Mouse (Mus musculus): ENCODE measurements around the gene Hdgfl3. TPM values are rescaled to one million over a fixed set of nuclear protein-coding genes. Genes with fewer than 3 reads are reported as not detected.

Gene Hdgfl3
- 10 to 100 TPM; 12.3 to 14.3 TPM for total RNA-seq (2021)

GRCm38 (mm10) chr7:81934267-81934745 lies at the start of gene Hdgfl3:
Hdgfl3 (minus strand) TSS chr7:81934473.
- intact Hi-C loops (cut with DNase I): loop anchor here (2.0 to 5.0 kb wide), 2 partner anchors 67 to 106 kb away; partner anchors contain the start of gene Btbd1
- peak; percentile 88 to 89 for DNase-seq

GRCm38 (mm10) chr7:81983651-81984050 lies 49.4 kb upstream of the Hdgfl3 start:
- intact Hi-C loops (cut with DNase I): no loop called here
- DNase-seq: no peak

GRCm38 (mm10) chr7:81978304-81978703 lies 44.0 kb upstream of the Hdgfl3 start:
- intact Hi-C loops (cut with DNase I): no loop called here
- no peak for DNase-seq

- no peak for DNase-seq
- intact Hi-C loops (cut with DNase I): no loop called here
These were observed 40.3 kb upstream of the Hdgfl3 start for GRCm38 (mm10) chr7:81974616-81975015.

- intact Hi-C loops (cut with DNase I): no loop called here
- no peak for DNase-seq
These were observed 39.7 kb upstream of the Hdgfl3 start for GRCm38 (mm10) chr7:81973939-81974338.

- intact Hi-C loops (cut with DNase I): no loop called here
These were observed 39.1 kb upstream of the Hdgfl3 start for GRCm38 (mm10) chr7:81973339-81973738.

GRCm38 (mm10) chr7:81968975-81969374 lies 34.7 kb upstream of the Hdgfl3 start:
- intact Hi-C loops (cut with DNase I): no loop called here
- DNase-seq: no peak

More at GRCm38 (mm10) chr7:81973339-81973738, 39.1 kb upstream of the Hdgfl3 start:
- DNase-seq: no peak

GRCm38 (mm10) chr7:81968451-81968850 lies 34.2 kb upstream of the Hdgfl3 start:
- intact Hi-C loops (cut with DNase I): no loop called here
- DNase-seq: no peak

- intact Hi-C loops (cut with DNase I): no loop called here
- DNase-seq: no peak
These were observed 31.9 kb upstream of the Hdgfl3 start for GRCm38 (mm10) chr7:81966195-81966594.

GRCm38 (mm10) chr7:81959704-81960103 lies 25.4 kb upstream of the Hdgfl3 start:
- peak; percentile 45 to 59 for DNase-seq
- intact Hi-C loops (cut with DNase I): loop anchor here (1.0 to 5.0 kb wide), 3 partner anchors 160 to 315 kb away; partner anchors contain the start of gene 3110040N11Rik

- intact Hi-C loops (cut with DNase I): loop anchor here (1.0 kb wide), 1 partner anchor 86 kb away; no protein-coding TSS in a partner anchor
These were observed 20.1 kb upstream of the Hdgfl3 start for GRCm38 (mm10) chr7:81954208-81954846.

GRCm38 (mm10) chr7:81950499-81950898 lies 16.2 kb upstream of the Hdgfl3 start:
- intact Hi-C loops (cut with DNase I): no loop called here
- DNase-seq: no peak

More at GRCm38 (mm10) chr7:81954208-81954846, 20.1 kb upstream of the Hdgfl3 start:
- peak; percentile 16 to 30 for DNase-seq

GRCm38 (mm10) chr7:81945398-81945797 lies 11.1 kb upstream of the Hdgfl3 start:
- intact Hi-C loops (cut with DNase I): no loop called here
- no peak for DNase-seq

- intact Hi-C loops (cut with DNase I): loop anchor here (2.0 to 5.0 kb wide), 2 partner anchors 68 to 106 kb away; partner anchors contain the start of gene Btbd1
- no peak for DNase-seq
These were observed 533 bp upstream of the Hdgfl3 start for GRCm38 (mm10) chr7:81934806-81935205.

GRCm38 (mm10) chr7:81933601-81934266 lies 539 bp downstream of the Hdgfl3 start:
- intact Hi-C loops (cut with DNase I): loop anchor here (2.0 to 5.0 kb wide), 2 partner anchors 66 to 105 kb away; partner anchors contain the start of gene Btbd1
- peak; percentile 73 to 79 for DNase-seq

- intact Hi-C loops (cut with DNase I): loop anchor here (5.0 kb wide), 1 partner anchor 66 kb away; no protein-coding TSS in a partner anchor
- DNase-seq: no peak
These were observed 1.1 kb downstream of the Hdgfl3 start for GRCm38 (mm10) chr7:81933061-81933600.

- peak in 1 of 2 experiments; percentile 11 for DNase-seq
- intact Hi-C loops (cut with DNase I): loop anchor here (5.0 kb wide), 1 partner anchor 65 kb away; no protein-coding TSS in a partner anchor
These were observed 1.7 kb downstream of the Hdgfl3 start for GRCm38 (mm10) chr7:81932521-81933045.

GRCm38 (mm10) chr7:81928998-81929397 lies 5.3 kb downstream of the Hdgfl3 start:
- intact Hi-C loops (cut with DNase I): no loop called here
- DNase-seq: no peak

GRCm38 (mm10) chr7:81921379-81921952 lies 12.8 kb downstream of the Hdgfl3 start:
- no peak for DNase-seq

GRCm38 (mm10) chr7:81920314-81920713 lies 14.0 kb downstream of the Hdgfl3 start:
- DNase-seq: no peak
- intact Hi-C loops (cut with DNase I): no loop called here

More at GRCm38 (mm10) chr7:81921379-81921952, 12.8 kb downstream of the Hdgfl3 start:
- intact Hi-C loops (cut with DNase I): no loop called here

Data from heart, postnatal 10 days (tissue).